Mouse (Mus musculus) liver, adult 2 months (tissue): Measurements from ENCODE around the gene Gcnt3.

ENCODE experiments used
- CTCF ChIP-seq: fragments of 200-500 bp; IDR thresholded peaks from 2 replicates; pipeline ENCODE4 v1.5.1; 2011; ENCODE audit warnings: low read depth, low read length, control low read depth
- POLR2A ChIP-seq: fragments of 200-500 bp; IDR thresholded peaks from 2 replicates; pipeline ENCODE4 v1.6.1; 2011; ENCODE audit warnings: low read length, control low read depth; ENCODE audit not compliant: insufficient read depth; ENCODE audit errors: extremely low read depth

DNA sequence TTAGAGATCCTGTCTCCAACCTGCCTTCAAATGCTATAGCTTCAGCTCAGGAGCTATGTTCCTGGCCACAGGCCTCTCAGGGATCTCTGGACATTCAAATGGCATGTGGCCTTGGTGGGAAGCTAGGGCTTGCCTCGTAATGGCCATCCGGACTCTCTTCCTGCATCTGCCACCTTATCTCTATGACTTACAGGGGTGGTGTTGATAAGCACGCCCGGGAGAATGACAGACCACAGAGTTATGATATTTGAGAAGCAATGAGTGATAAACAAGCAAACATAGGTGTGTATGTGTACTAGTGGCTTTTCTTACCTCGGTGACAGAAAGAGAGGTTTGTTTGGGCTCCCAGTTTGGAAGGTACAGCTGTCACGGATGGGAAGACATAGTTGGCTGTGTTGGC is 8.4 kb upstream of the Gcnt3 start:
- TF ChIP-seq POLR2A, result no peak
- no peak for TF ChIP-seq CTCF
